Mouse (Mus musculus): Measurements from ENCODE around the gene Gnb1.

- TF ChIP-seq CTCF (IDR thresholded peaks at IDR 0.05; ENCODE audit: low read depth) (no peak), EP300 (IDR thresholded peaks at IDR 0.05; ENCODE audit: low read depth) (no peak)
Observed at GRCm38 (mm10) chr4:155606825-155607224, 115.7 kb downstream of the Gnb1 start.

Measured in liver, embryonic 14.5 days (tissue).